Mouse (Mus musculus): ENCODE data around the gene Hsd11b1.
A peak's percentile ranks its signal among the peaks of the same experiment; 100 is the strongest.
"Not testable (repeated sequence)": the region's sequence is repeated elsewhere in the genome, so short reads cannot be mapped to it uniquely, and the experiment has no call there.

Hsd11b1 gene

GRCm38 (mm10) chr1:193279492-193279891 lies 15.6 kb upstream of the Hsd11b1 start:
- no peak for DNase-seq (ENCODE audit: low read depth, low spot score)

GRCm38 (mm10) chr1:193278414-193279045 lies 14.7 kb upstream of the Hsd11b1 start:
- no peak for DNase-seq (ENCODE audit: low read depth, low spot score)

- no peak for DNase-seq (ENCODE audit: low read depth, low spot score)
These were observed 10.7 kb upstream of the Hsd11b1 start for GRCm38 (mm10) chr1:193274407-193275071.

- DNase-seq (ENCODE audit: low read depth, low spot score): no peak
These were observed 9.2 kb upstream of the Hsd11b1 start, which contains the start of gene G0s2 for GRCm38 (mm10) chr1:193272916-193273601. Gene G0s2, minus strand, starts transcription at chr1:193273217.

GRCm38 (mm10) chr1:193272137-193272915 lies 8.5 kb upstream of the Hsd11b1 start:
- no peak for DNase-seq (ENCODE audit: low read depth, low spot score)

- DNase-seq (ENCODE audit: low read depth, low spot score): no peak
These were observed 7.3 kb upstream of the Hsd11b1 start for GRCm38 (mm10) chr1:193270965-193271763.

- DNase-seq (ENCODE audit: low read depth, low spot score): no peak
These were observed 1.9 kb upstream of the Hsd11b1 start for GRCm38 (mm10) chr1:193265734-193266133.

GRCm38 (mm10) chr1:193263026-193263907 lies 608 bp downstream of the Hsd11b1 start:
- DNase-seq (ENCODE audit: low read depth, low spot score): no peak

- no peak for DNase-seq (ENCODE audit: low read depth, low spot score)
These were observed 1.9 kb downstream of the Hsd11b1 start for GRCm38 (mm10) chr1:193261897-193262548.

- no peak for DNase-seq (ENCODE audit: low read depth, low spot score)
These were observed 4.3 kb downstream of the Hsd11b1 start for GRCm38 (mm10) chr1:193259559-193259958.

- no peak for DNase-seq (ENCODE audit: low read depth, low spot score)
These were observed 7.2 kb downstream of the Hsd11b1 start for GRCm38 (mm10) chr1:193256621-193257098.

GRCm38 (mm10) chr1:193256289-193256577 lies 7.6 kb downstream of the Hsd11b1 start:
- no peak for DNase-seq (ENCODE audit: low read depth, low spot score)

GRCm38 (mm10) chr1:193255488-193256288 lies 8.2 kb downstream of the Hsd11b1 start:
- peak; percentile 32 for DNase-seq (ENCODE audit: low read depth, low spot score)

GRCm38 (mm10) chr1:193255032-193255431 lies 8.8 kb downstream of the Hsd11b1 start:
- no peak for DNase-seq (ENCODE audit: low read depth, low spot score)

GRCm38 (mm10) chr1:193253895-193254294 lies 10.0 kb downstream of the Hsd11b1 start:
- DNase-seq (ENCODE audit: low read depth, low spot score): not testable (repeated sequence)

- DNase-seq (ENCODE audit: low read depth, low spot score): no peak
These were observed 11.3 kb downstream of the Hsd11b1 start for GRCm38 (mm10) chr1:193252616-193253015.

GRCm38 (mm10) chr1:193251386-193251785 lies 12.5 kb downstream of the Hsd11b1 start:
- no peak for DNase-seq (ENCODE audit: low read depth, low spot score)

- no peak for DNase-seq (ENCODE audit: low read depth, low spot score)
These were observed 13.8 kb downstream of the Hsd11b1 start for GRCm38 (mm10) chr1:193250026-193250425.

- no peak for DNase-seq (ENCODE audit: low read depth, low spot score)
These were observed 19.6 kb downstream of the Hsd11b1 start for GRCm38 (mm10) chr1:193244235-193244634.

Measured in retina, adult 2 months (tissue).